Mouse (Mus musculus) intestine, postnatal 0 days (tissue): ENCODE measurements around the gene Anp32b. TPM values are rescaled to one million over a fixed set of nuclear protein-coding genes. Genes with fewer than 3 reads are reported as not detected.
A peak's percentile ranks its signal among the peaks of the same experiment; 100 is the strongest.

Source experiments
- ATAC-seq: fragments of 200-750 bp; cut with Nextera tagmentation; 2 replicates; pipeline ENCODE4 v1.8.0; 2017; ENCODE audit warnings: mild to moderate bottlenecking, moderate TSS enrichment, moderate library complexity
- H3K27ac ChIP-seq: fragments of 300-500 bp; sonication (generic); 2 replicates; pipeline ENCODE4 v1.5.1; 2014; ENCODE audit warnings: mild to moderate bottlenecking, low read depth, low read length, moderate library complexity
- H3K27me3 ChIP-seq: fragments of 300-500 bp; sonication (generic); replicated peaks from 2 replicates; pipeline ENCODE4 v1.6.1; 2014; ENCODE audit warnings: low read length, mixed read lengths; ENCODE audit not compliant: control insufficient read depth, insufficient read depth
- H3K36me3 ChIP-seq: fragments of 300-500 bp; sonication (generic); 2 replicates; pipeline ENCODE4 v1.6.1; 2014; ENCODE audit warnings: mild to moderate bottlenecking, moderate library complexity; ENCODE audit not compliant: control insufficient read depth, insufficient read depth
- H3K4me1 ChIP-seq: fragments of 300-500 bp; sonication (generic); replicated peaks from 2 replicates; pipeline ENCODE4 v1.6.1; 2014; ENCODE audit warnings: antibody characterized with exemption, low read length, mixed read lengths; ENCODE audit not compliant: control insufficient read depth, insufficient read depth
- H3K4me2 ChIP-seq: fragments of 300-500 bp; sonication (generic); replicated peaks from 2 replicates; pipeline ENCODE4 v1.6.1; 2014; ENCODE audit warnings: low read depth, mild to moderate bottlenecking, moderate library complexity
- H3K4me3 ChIP-seq: fragments of 300-500 bp; sonication (generic); 2 replicates; pipeline ENCODE4 v1.5.1; 2014; ENCODE audit warnings: low read depth, low read length
- H3K9ac ChIP-seq: fragments of 300-500 bp; sonication (generic); 2 replicates; pipeline ENCODE4 v1.6.1; 2014; ENCODE audit warnings: mild to moderate bottlenecking, low read depth, low read length
- H3K9me3 ChIP-seq: fragments of 300-500 bp; sonication (generic); 2 replicates; pipeline ENCODE4 v1.6.1; 2016; ENCODE audit warnings: mixed run types; ENCODE audit not compliant: control insufficient read depth
- CTCF ChIP-seq: sonication (generic); IDR thresholded peaks from 2 replicates; pipeline ENCODE4 v1.5.1; 2016; ENCODE audit warnings: low read depth, mild to moderate bottlenecking, control low read depth, antibody characterized with exemption, moderate library complexity
- WGBS: fragments of 180-500 bp; shearing (Covaris S2); extraction: QIAGEN DNeasy Blood & Tissue Kit; methylation state at CpG from one replicate; pipeline ENCODE4 v1.1.7; 2014; 5-methylcytosine and 5-hydroxymethylcytosine counted together
- polyA plus RNA-seq: library from polyadenylated mRNA; unstranded; fragments of >200 nt; fragmentation: Nextera tagmentation; extraction: Ambion mirVana; gene quantifications from 2 replicates; pipeline ENCODE4 v1.2.1, GENCODE M21; 2015

The Anp32b gene
- polyA plus RNA-seq, 1 experiment from 2014 or later, result 98.5 TPM

- no peak for TF ChIP-seq CTCF
- Histone ChIP-seq H3K4me1 (no peaks in the 10 kb centered on the region; the same call in 1 of the 2 replicates), H3K4me2 (no peak overlapping the region), H3K36me3 (no peaks in the 10 kb centered on the region), H3K27me3 (no peaks in the 10 kb centered on the region), H3K4me3 (no peak overlapping the region), H3K9me3 (no peaks in the 10 kb centered on the region), H3K27ac (peak overlapping the region; percentile 35; the same call in 1 of the 2 replicates), H3K9ac (no peak overlapping the region)
- WGBS, result 41% methylated on average over 14 of the region's 14 CpGs
- no peak for ATAC-seq
These were observed 35.2 kb downstream of the Anp32b start for GRCm38 (mm10) chr4:46485696-46486417.

GRCm38 (mm10) chr4:46487348-46487747 lies 36.6 kb downstream of the Anp32b start:
- Histone ChIP-seq H3K4me1 (no peaks in the 10 kb centered on the region; the same call in 1 of the 2 replicates), H3K9me3 (no peaks in the 10 kb centered on the region), H3K4me2 (no peak overlapping the region), H3K9ac (no peak overlapping the region), H3K4me3 (no peak overlapping the region), H3K27me3 (no peaks in the 10 kb centered on the region), H3K36me3 (0 out of 2 replicates have a peak, but pooled peaks cover under 1% of the 10 kb centered on the region), H3K27ac (no peak overlapping the region)
- WGBS, result 90% methylated on average over 5 of the region's 5 CpGs
- TF ChIP-seq CTCF, result no peak
- no peak for ATAC-seq

GRCm38 (mm10) chr4:46489028-46489925 lies 38.6 kb downstream of the Anp32b start, which contains the start of gene Nans:
Nans (plus strand) TSS chr4:46489248.
- under 1% methylated on average over 57 of the region's 58 CpGs for WGBS
- peak within 1 kb of the TSS; percentile 60 for H3K27ac ChIP-seq
- no peaks in the 10 kb centered on the region for H3K9me3 ChIP-seq
- H3K4me1 ChIP-seq, result no peaks in the 10 kb centered on the region; the same call in 1 of the 2 replicates
- 0 out of 2 replicates have a peak, but pooled peaks have one; percentile 7 for TF ChIP-seq CTCF
- peak; percentile 95 for ATAC-seq
- H3K4me2 ChIP-seq, result peak within 1 kb of the TSS; percentile 78
- H3K4me3 ChIP-seq, result peak within 1 kb of the TSS; percentile 68
- peak within 1 kb of the TSS; percentile 59 for H3K9ac ChIP-seq
- no peaks in the 10 kb centered on the region for H3K27me3 ChIP-seq
- peaks cover 19% of the 10 kb centered on the region; the same call in 1 of the 2 replicates for H3K36me3 ChIP-seq

- no peak for ATAC-seq
- TF ChIP-seq CTCF, result no peak
- Histone ChIP-seq H3K27me3 (no peaks in the 10 kb centered on the region), H3K4me3 (no peak overlapping the region), H3K27ac (no peak overlapping the region), H3K9ac (no peak overlapping the region), H3K4me2 (no peak overlapping the region), H3K36me3 (peaks cover 29% of the 10 kb centered on the region; the same call in 1 of the 2 replicates), H3K9me3 (no peaks in the 10 kb centered on the region), H3K4me1 (no peaks in the 10 kb centered on the region; the same call in 1 of the 2 replicates)
- 96% methylated on average over 6 of the region's 6 CpGs for WGBS
These were observed 42.4 kb downstream of the Anp32b start for GRCm38 (mm10) chr4:46493071-46493470.

- Histone ChIP-seq H3K9me3 (no peaks in the 10 kb centered on the region), H3K27me3 (no peaks in the 10 kb centered on the region), H3K27ac (peak overlapping the region; percentile 61), H3K4me3 (no peak overlapping the region), H3K36me3 (peaks cover 43% of the 10 kb centered on the region), H3K4me2 (no peak overlapping the region; the same call in 1 of the 2 replicates), H3K4me1 (peaks cover 3% of the 10 kb centered on the region), H3K9ac (no peak overlapping the region)
- ATAC-seq, result peak; percentile 82
- no peak for TF ChIP-seq CTCF
- WGBS, result 32% methylated on average over 12 of the region's 12 CpGs
These were observed 44.8 kb downstream of the Anp32b start for GRCm38 (mm10) chr4:46495543-46495942.
